Mouse (Mus musculus) CH12.LX (cell line): ENCODE results near the gene Rragd. TPM values are rescaled to one million over a fixed set of nuclear protein-coding genes. Genes with fewer than 3 reads are reported as not detected.

Experiments
- DNase-seq: peaks from one replicate; pipeline ENCODE4 v3.0.0-alpha.2; 2013; ENCODE audit errors: extremely low read depth
- H3K27ac ChIP-seq: 2 replicates; pipeline ENCODE4 v1.5.1; 2012; ENCODE audit warnings: low read depth, mild to moderate bottlenecking, control low read depth, moderate library complexity; ENCODE audit not compliant: insufficient read depth
- H3K27me3 ChIP-seq: replicated peaks from 2 replicates; pipeline ENCODE3; 2012; ENCODE audit warnings: inconsistent platforms
- H3K36me3 ChIP-seq, 2 experiments: replicated peaks in 1 of 2; 2 replicates each; pipeline versions ENCODE3 to v1.6.1; 2012; ENCODE audit warnings: inconsistent platforms in 1 of 2, low read length in 1 of 2, mild to moderate bottlenecking in 1 of 2, mixed read lengths in 1 of 2, moderate library complexity in 1 of 2; ENCODE audit not compliant: control insufficient read depth in 1 of 2, insufficient read depth in 1 of 2
- H3K4me1 ChIP-seq, 2 experiments: 2 replicates each; pipeline ENCODE4 v1.6.1; 2012; ENCODE audit warnings: inconsistent platforms in 1 of 2, moderate library complexity in 1 of 2; ENCODE audit not compliant: insufficient read depth in 2 of 2, control insufficient read depth in 1 of 2
- H3K4me2 ChIP-seq: 2 replicates; pipeline ENCODE4 v1.6.1; 2012; ENCODE audit warnings: low read depth, mild to moderate bottlenecking, control low read depth; ENCODE audit not compliant: poor library complexity, insufficient read depth, severe bottlenecking
- H3K4me3 ChIP-seq, 3 experiments: fragments of 150-350 bp in 1 of 3; sonication (generic) in 1 of 3; replicated peaks in 1 of 3; 2 replicates each; pipeline versions ENCODE3 to v1.5.1; 2011 to 2012; ENCODE audit warnings: low read depth in 2 of 3, low read length in 2 of 3, mild to moderate bottlenecking in 2 of 3, moderate library complexity in 2 of 3, control low read depth in 1 of 3, improper control_type of control experiment in 1 of 3, inconsistent platforms in 1 of 3, mixed read lengths in 1 of 3; ENCODE audit not compliant: poor library complexity in 1 of 3
- H3K79me2 ChIP-seq: replicated peaks from 2 replicates; pipeline ENCODE4 v1.6.1; 2012; ENCODE audit warnings: mild to moderate bottlenecking, moderate library complexity; ENCODE audit not compliant: control insufficient read depth, poor library complexity, insufficient read depth, severe bottlenecking; ENCODE audit errors: extremely low read depth
- H3K9ac ChIP-seq: 2 replicates; pipeline ENCODE4 v1.6.1; 2012; ENCODE audit warnings: low read depth, mild to moderate bottlenecking, control low read depth, moderate library complexity; ENCODE audit not compliant: insufficient read depth
- H3K9me3 ChIP-seq: replicated peaks from 2 replicates; pipeline ENCODE3; 2012; ENCODE audit warnings: low read length, inconsistent platforms, mixed read lengths
- BHLHE40 ChIP-seq: IDR thresholded peaks from 2 replicates; pipeline ENCODE4 v1.6.1; 2011; ENCODE audit warnings: mild to moderate bottlenecking, low read depth, low read length, improper control_type of control experiment
- CTCF ChIP-seq, 2 experiments: IDR thresholded peaks in 1 of 2; conservative IDR thresholded peaks in 1 of 2; 2 replicates each; pipeline ENCODE4 v1.5.1; 2011 to 2012; ENCODE audit warnings: low read depth in 2 of 2, low read length in 2 of 2, improper control_type of control experiment in 1 of 2, inconsistent platforms in 1 of 2, mild to moderate bottlenecking in 1 of 2, moderate library complexity in 1 of 2
- E2F4 ChIP-seq: IDR thresholded peaks from 2 replicates; pipeline ENCODE4 v1.6.1; 2011; ENCODE audit warnings: low read depth, low read length, improper control_type of control experiment; ENCODE audit not compliant: insufficient replicate concordance
- ETS1 ChIP-seq: conservative IDR thresholded peaks from 2 replicates; pipeline ENCODE4 v1.6.1; 2012; ENCODE audit warnings: low read depth, mild to moderate bottlenecking, inconsistent platforms, low read length, improper control_type of control experiment, moderate library complexity
- GABPA ChIP-seq: IDR thresholded peaks from 2 replicates; pipeline ENCODE4 v1.6.1; 2012; ENCODE audit warnings: low read depth, low read length, improper control_type of control experiment, inconsistent platforms; ENCODE audit not compliant: insufficient replicate concordance
- IRF4 ChIP-seq: IDR thresholded peaks from 2 replicates; pipeline ENCODE4 v1.6.1; 2014; ENCODE audit warnings: low read depth, mild to moderate bottlenecking, inconsistent platforms, low read length, improper control_type of control experiment
- JUN ChIP-seq: IDR thresholded peaks from 2 replicates; pipeline ENCODE4 v1.6.1; 2011; ENCODE audit warnings: low read depth, mild to moderate bottlenecking, low read length, improper control_type of control experiment, moderate library complexity; ENCODE audit not compliant: insufficient read depth
- JUND ChIP-seq: conservative IDR thresholded peaks from 2 replicates; pipeline ENCODE4 v1.6.1; 2011; ENCODE audit warnings: low read depth, low read length, improper control_type of control experiment
- MAX ChIP-seq: IDR thresholded peaks from 2 replicates; pipeline ENCODE4 v1.6.1; 2011; ENCODE audit warnings: low read length, improper control_type of control experiment
- MAZ ChIP-seq: IDR thresholded peaks from 2 replicates; pipeline ENCODE4 v1.6.1; 2012; ENCODE audit warnings: low read depth, mild to moderate bottlenecking, inconsistent platforms, low read length, improper control_type of control experiment, moderate library complexity
- MEF2A ChIP-seq: IDR thresholded peaks from 2 replicates; pipeline ENCODE4 v1.6.1; 2014; ENCODE audit warnings: low read depth, mild to moderate bottlenecking, inconsistent platforms, low read length, improper control_type of control experiment, borderline replicate concordance
- MXI1 ChIP-seq: IDR thresholded peaks from 2 replicates; pipeline ENCODE4 v1.6.1; 2011; ENCODE audit warnings: mild to moderate bottlenecking, low read depth, low read length, improper control_type of control experiment
- MYC ChIP-seq: IDR thresholded peaks from 2 replicates; pipeline ENCODE4 v1.6.1; 2011; ENCODE audit warnings: low read depth, mild to moderate bottlenecking, improper control_type of control experiment, low read length
- NRF1 ChIP-seq: IDR thresholded peaks from 2 replicates; pipeline ENCODE4 v1.6.1; 2014; ENCODE audit warnings: low read depth, mild to moderate bottlenecking, inconsistent platforms, low read length, improper control_type of control experiment, moderate library complexity
- POLR2AphosphoS2 ChIP-seq: IDR thresholded peaks from 2 replicates; pipeline ENCODE4 v1.6.1; 2011; ENCODE audit warnings: low read depth, low read length, improper control_type of control experiment
- RAD21 ChIP-seq: IDR thresholded peaks from 2 replicates; pipeline ENCODE4 v1.6.1; 2011; ENCODE audit warnings: low read depth, mild to moderate bottlenecking, low read length, improper control_type of control experiment, moderate library complexity
- RCOR1 ChIP-seq: conservative IDR thresholded peaks from 2 replicates; pipeline ENCODE4 v1.6.1; 2012; ENCODE audit warnings: low read depth, mild to moderate bottlenecking, inconsistent platforms, low read length, improper control_type of control experiment
- SIN3A ChIP-seq: IDR thresholded peaks from 2 replicates; pipeline ENCODE4 v1.6.1; 2012; ENCODE audit warnings: low read length, improper control_type of control experiment, inconsistent platforms
- TBP ChIP-seq: conservative IDR thresholded peaks from 2 replicates; pipeline ENCODE4 v1.6.1; 2011; ENCODE audit warnings: low read depth, low read length, improper control_type of control experiment
- TCF12 ChIP-seq: IDR thresholded peaks from 2 replicates; pipeline ENCODE4 v1.6.1; 2014; ENCODE audit warnings: low read depth, mild to moderate bottlenecking, inconsistent platforms, low read length, improper control_type of control experiment
- USF1 ChIP-seq: IDR thresholded peaks from 2 replicates; pipeline ENCODE4 v1.6.1; 2014; ENCODE audit warnings: low read depth, mild to moderate bottlenecking, inconsistent platforms, low read length, improper control_type of control experiment
- ZC3H11A ChIP-seq: IDR thresholded peaks from 2 replicates; pipeline ENCODE4 v1.6.1; 2012; ENCODE audit warnings: low read depth, mild to moderate bottlenecking, inconsistent platforms, low read length, improper control_type of control experiment
- ZNF384 ChIP-seq: IDR thresholded peaks from 2 replicates; pipeline ENCODE4 v1.6.1; 2012; ENCODE audit warnings: low read depth, low read length, improper control_type of control experiment, inconsistent platforms
- dilution Hi-C: fragments of 300-500 bp; cut with MboI; formaldehyde crosslinking; loops from 2 replicates; pipeline ENCODE4 v1.14.3; 2020; ENCODE audit warnings: low sequenced_read_pairs; ENCODE audit not compliant: extremely low pct_unique_long_range_greater_than_20kb, extremely low pct_ligation_motif_present
- in situ Hi-C: fragments of 300-500 bp; cut with MboI; formaldehyde crosslinking; loops from 3 replicates; pipeline ENCODE4 v1.14.3; 2019; ENCODE audit warnings: low sequenced_read_pairs, low pct_ligation_motif_present, low pct_unique_long_range_greater_than_20kb, mixed read lengths
- polyA plus RNA-seq: library from polyadenylated mRNA; unstranded; fragments of >175 nt; gene quantifications from 2 replicates; pipeline ENCODE4 v1.2.1, GENCODE M21; 2012; ENCODE audit warnings: low read depth; ENCODE audit not compliant: insufficient read length
- total RNA-seq, 2 experiments: library from RNA; depleted of rRNA; stranded (reverse); fragments of 300-350 nt in 1 of 2; fragments of >200 nt in 1 of 2; gene quantifications; 2 replicates each; pipeline ENCODE4 v1.2.3; 2012 to 2014

The Rragd gene
- total and polyA plus RNA-seq, 3 experiments: 0.46 to 1.4 (median 1.1) TPM

DNA sequence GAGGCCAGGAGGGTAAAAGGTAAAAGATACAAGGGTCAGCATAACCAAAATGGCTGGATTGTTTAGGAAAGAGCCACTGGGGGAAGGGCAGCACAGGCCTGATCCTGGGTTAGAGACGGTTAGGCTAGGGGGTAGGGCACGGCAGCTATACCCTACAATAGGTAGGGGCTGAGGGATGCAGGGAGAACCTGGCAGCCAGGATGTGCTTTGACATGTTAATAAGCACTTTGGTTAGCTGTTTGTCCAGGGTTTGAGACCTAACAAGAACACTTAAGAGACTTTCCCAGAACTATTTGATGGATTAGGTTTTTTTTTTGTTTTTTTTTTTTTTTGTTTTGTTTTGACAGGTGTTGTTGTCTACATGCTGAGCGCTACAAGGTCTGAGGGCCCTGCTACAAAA lies 2.8 kb upstream of the Rragd start:
- Histone ChIP-seq H3K4me3 (no peak overlapping the region), H3K27me3 (peaks cover 30% of the 10 kb centered on the region), H3K9ac (no peak overlapping the region), H3K4me1 (no peaks in the 10 kb centered on the region; a peak in 1 of 4 replicates), H3K27ac (no peak overlapping the region), H3K36me3 (no peaks in the 10 kb centered on the region), H3K4me2 (no peak overlapping the region), H3K79me2 (no peaks in the 10 kb centered on the region), H3K9me3 (peaks cover 3% of the 10 kb centered on the region)
- dilution Hi-C loops (no loop called here), in situ Hi-C loops (loop anchor here (25.0 kb wide), 1 partner anchor 368 kb away; the partner anchor contains the start of genes Casp8ap2 and Gja10)
- no peak for DNase-seq
- TF ChIP-seq MYC: no peak
- TF ChIP-seq MAX: no peak
- no peak for TF ChIP-seq RCOR1
- TF ChIP-seq NRF1: no peak
- no peak for TF ChIP-seq TCF12
- TF ChIP-seq POLR2AphosphoS2: no peak
- TF ChIP-seq USF1: no peak
- no peak for TF ChIP-seq JUND
- TF ChIP-seq MAZ: no peak
- no peak for TF ChIP-seq JUN
- no peak for TF ChIP-seq BHLHE40
- TF ChIP-seq MEF2A: no peak
- TF ChIP-seq ZC3H11A: no peak
- no peak for TF ChIP-seq GABPA
- no peak for TF ChIP-seq CTCF (conservative IDR thresholded peaks at IDR 0.05 in 1 of 2, IDR thresholded peaks at IDR 0.05 in 1 of 2; ENCODE audit: low read depth in 2 of 2, low read length in 2 of 2)

DNA sequence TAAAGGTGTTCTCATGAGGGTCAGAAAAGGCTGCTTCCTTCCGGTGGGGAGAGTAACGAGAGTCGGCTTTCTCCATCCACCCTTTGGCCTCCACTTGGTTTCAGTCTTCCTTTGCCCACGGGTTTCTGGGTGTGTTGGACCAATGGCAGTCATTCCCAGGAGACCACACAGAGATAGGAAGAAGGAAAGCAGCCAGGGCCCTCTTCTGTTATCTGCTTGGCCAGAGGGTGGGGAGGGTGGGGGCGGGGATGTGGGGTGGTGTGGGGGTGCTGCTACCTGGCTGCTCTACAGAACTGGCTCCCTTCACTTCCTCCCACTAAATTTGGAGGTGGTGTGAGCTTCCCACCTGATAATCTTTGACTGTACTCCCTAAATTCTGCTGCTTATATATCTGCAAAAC lies 1.2 kb upstream of the Rragd start:
- no peak overlapping the region for H3K4me3 ChIP-seq
- H3K4me1 ChIP-seq: no peaks in the 10 kb centered on the region; a peak in 1 of 4 replicates
- H3K9me3 ChIP-seq: peaks cover 2% of the 10 kb centered on the region
- no peak overlapping the region for H3K4me2 ChIP-seq
- H3K27ac ChIP-seq: no peak overlapping the region
- no peaks in the 10 kb centered on the region for H3K79me2 ChIP-seq
- no peaks in the 10 kb centered on the region for H3K36me3 ChIP-seq
- dilution Hi-C loops (no loop called here), in situ Hi-C loops (loop anchor here (25.0 kb wide), 1 partner anchor 369 kb away; the partner anchor contains the start of genes Casp8ap2 and Gja10)
- H3K9ac ChIP-seq: no peak overlapping the region
- TF ChIP-seq SIN3A (no peak), NRF1 (no peak), BHLHE40 (no peak), USF1 (no peak), RAD21 (no peak), IRF4 (no peak), E2F4 (no peak), RCOR1 (no peak), MEF2A (no peak), TBP (no peak), MAX (no peak), ETS1 (no peak), ZNF384 (no peak), MXI1 (no peak), JUND (no peak)
- H3K27me3 ChIP-seq: peaks cover 30% of the 10 kb centered on the region
- no peak for DNase-seq
